Mouse (Mus musculus) spleen, adult 2 months (tissue): Measurements from ENCODE around the gene Prkcb.

Experiments used
- CTCF ChIP-seq: fragments of 200-500 bp; IDR thresholded peaks from 2 replicates; pipeline ENCODE4 v1.5.1; 2011; ENCODE audit warnings: mild to moderate bottlenecking, inconsistent platforms; ENCODE audit not compliant: insufficient read depth, insufficient read length, insufficient replicate concordance; ENCODE audit errors: extremely low read depth
- POLR2A ChIP-seq: fragments of 200-500 bp; IDR thresholded peaks from 2 replicates; pipeline ENCODE4 v1.6.1; 2011; ENCODE audit warnings: low read depth, low read length, inconsistent platforms

DNA sequence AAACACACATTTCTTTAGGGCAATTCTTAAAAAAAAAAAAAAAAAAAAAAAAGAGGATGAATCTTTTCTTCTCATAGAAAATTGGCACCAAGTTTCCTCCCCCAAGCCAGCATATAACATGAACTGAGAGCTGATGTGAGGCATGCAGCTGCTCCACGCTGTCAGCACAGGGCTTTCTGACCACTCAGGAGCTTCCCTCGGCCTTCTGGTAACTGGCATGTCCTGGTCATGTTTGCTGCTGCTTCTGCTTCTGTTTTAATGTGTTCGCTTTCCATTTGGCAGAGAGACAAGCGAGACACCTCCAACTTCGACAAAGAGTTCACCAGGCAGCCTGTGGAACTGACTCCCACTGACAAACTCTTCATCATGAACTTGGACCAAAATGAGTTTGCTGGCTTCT lies 344.9 kb downstream of the Prkcb start:
- no peak for TF ChIP-seq CTCF
- no peak for TF ChIP-seq POLR2A
